Mouse (Mus musculus) MEL-GATA-1-ER (cell line): ENCODE results near the gene Sppl3.
"Not testable (repeated sequence)": the region's sequence is repeated elsewhere in the genome, so short reads cannot be mapped to it uniquely, and the experiment has no call there.

Source experiments
- DNase-seq: peaks from one replicate; pipeline ENCODE4 v3.0.0-alpha.2; 2012; ENCODE audit warnings: low read depth; ENCODE audit errors: extremely low read depth

Sppl3 gene

DNA sequence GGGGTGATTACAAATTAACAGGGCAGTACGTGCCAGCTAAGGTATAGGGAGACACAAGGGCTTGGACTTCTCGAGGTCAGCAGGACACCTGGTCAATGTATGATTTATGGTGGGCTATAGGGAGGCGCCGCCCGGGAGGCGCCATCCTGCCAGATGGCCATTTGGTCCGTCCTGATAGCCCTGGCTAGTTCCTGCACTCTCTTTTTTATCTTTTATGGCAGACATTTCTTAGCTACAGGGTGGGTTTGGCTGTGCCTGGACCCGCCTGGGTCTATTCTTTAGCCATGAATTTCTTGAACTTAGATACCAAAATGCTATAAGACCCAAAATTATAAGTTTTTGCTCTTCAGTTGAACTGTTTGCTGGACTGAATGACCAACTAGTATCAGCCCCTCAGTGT lies 62.4 kb downstream of the Sppl3 start:
- DNase-seq = not testable (repeated sequence)

DNA sequence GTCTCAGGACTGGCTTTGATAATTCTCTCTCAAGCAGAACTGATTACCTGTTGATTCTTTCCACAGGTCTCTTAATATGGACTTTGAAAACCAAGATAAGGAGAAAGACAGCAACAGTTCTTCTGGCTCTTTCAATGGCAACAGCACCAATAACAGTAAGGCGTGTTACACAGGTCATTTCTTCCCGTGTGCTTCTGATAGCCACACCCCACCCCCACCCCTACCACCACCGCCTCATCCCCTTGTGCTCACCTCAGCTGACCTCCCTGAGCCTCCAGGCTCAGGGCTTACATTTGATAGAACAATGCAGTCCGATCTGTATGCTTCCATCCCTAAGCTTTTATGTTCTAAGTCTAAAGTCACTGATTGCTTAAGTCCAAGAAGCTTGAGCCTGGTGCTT lies 63.8 kb downstream of the Sppl3 start:
- DNase-seq = no peak

DNA sequence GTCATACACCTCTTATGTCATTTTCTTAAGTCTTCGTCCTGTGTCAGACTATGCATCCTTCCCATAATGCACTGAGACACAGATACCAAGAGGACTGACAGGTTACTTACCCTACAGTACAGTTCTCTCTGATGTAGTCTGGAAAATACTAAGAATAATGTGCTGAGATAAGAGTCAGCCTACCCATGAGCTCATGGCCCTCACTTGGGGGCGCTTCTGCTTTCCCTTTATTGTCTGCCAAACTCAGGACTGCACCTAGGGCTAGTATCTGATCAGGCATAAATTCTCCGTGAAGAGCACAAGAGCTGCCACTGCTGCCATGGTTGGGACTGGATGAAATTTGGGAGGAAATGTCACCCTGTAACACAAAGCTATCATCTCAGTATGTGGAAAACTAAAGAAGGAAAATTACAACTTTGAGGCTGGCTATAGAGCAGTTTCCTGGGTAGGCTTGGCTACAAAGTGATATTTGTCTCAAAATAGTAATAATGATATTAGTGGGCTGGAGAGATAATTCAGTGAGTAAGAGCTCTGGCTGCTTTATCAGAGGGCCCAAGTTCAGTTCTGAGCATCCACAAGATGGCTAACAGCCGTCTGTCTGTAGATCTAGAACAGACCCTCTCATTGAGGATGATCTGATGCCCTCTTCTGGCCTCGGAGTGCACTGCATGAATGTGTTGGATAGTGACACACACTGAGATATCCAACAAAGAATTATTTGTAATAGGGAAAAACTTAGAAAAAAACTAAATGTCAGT lies 65.4 kb downstream of the Sppl3 start:
- DNase-seq = peak; percentile 69

DNA sequence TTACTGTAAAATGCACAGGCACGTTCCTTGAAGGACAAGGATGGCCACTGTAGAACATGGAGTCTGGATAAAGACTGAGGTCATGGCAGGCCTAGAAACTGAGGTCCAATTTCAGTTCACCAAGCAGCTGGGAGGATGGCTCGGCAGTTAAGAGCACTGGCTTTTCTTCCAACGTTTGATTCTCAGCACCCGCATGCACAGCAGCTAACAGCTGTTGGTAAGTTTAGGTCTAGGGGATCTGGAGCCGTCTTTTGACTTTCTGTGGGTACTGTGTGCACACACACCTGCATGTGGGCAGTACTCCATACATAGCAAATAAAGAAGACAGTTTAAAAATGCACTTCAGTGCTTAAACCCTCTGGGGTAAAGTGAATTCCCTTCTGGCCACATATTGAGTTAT lies 70.7 kb downstream of the Sppl3 start:
- no peak for DNase-seq

DNA sequence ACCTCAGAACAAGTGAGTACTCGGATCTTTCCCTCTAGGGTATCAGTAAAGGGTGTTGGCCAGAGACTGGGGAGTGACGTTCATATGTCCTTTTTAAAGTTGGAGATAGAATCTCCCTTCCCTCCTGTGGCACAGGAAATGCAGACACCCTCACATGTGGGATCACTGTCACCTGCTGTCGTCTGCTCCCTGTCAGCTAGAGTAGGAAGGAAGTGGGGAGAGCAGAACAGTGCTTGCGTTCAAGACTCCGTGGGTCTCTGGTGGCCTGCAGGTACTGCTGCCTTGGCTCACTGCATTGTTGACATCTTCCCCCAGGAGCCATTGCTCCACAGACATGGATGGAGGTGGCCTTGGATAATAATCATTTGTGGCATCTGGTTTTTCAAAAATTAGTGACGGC lies 72.6 kb downstream of the Sppl3 start:
- no peak for DNase-seq

DNA sequence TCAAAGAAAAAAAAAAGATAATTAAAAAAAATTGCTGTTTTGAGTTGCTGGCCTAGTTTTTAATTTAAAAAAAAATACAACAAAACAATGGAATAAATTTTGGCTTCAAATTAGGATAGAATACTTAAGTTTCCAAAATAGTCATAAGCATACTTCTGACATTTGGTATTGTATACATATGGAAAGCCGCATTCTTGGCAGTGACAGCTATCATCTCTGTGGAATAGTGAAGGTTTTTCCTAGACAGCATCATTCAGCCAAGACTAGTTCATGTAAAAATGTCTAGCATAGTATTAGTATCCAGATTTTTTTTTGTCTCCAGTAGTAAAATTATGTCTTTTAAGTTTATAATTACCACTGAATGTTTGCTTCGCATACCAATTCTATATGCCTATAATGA lies 74.7 kb downstream of the Sppl3 start:
- DNase-seq = no peak

DNA sequence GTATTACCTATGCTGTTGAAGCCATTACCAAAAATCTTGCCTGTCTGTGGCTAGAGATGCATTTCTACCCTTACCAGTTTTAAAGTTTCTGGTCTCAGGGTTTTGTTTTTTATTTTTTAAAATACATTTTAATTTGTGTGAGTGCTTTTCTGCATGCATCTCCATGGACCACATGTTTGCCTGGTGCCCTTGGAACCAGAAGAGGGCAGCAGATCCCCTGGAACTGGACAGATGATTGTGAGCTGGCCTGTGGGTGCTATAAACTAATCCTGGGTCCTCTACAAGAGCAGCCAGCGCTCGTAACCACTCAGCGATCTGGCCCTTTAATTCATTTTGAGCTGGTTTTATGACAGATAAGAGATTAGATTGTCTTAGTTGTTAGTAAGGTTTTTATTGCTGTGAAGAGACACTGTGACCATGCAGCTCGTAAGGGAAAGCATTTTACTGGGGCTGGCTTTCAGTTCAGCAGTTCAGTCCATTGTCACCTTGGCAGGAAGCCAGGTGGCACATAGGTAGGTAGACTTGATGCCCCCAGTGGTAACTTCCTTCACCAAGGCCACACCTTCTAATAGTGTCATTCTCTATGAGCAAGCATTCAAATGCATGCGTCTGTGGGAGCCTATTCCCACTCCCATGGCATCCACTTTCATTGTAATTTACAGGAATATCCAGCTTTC lies 78.8 kb downstream of the Sppl3 start:
- no peak for DNase-seq

DNA sequence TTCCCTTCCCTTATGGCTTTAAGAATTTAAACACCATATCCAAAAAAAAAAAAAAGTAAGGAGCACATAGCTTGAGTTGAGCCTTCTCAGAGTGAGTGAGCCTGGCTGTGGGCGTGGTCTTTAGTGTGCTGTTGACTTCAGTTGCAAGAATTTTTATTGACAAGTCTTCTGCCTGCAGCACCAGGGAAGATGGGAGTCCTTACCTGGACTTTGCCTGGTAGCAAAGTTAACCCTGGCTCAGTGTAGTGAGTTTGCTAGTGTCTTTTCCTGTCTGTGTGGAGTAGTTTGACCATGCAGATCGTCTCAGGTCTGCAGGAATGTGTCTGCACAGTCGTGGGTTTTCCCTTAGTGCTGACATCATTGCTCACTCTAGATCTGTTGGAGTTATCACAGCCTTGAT lies 80.1 kb downstream of the Sppl3 start:
- DNase-seq = no peak

DNA sequence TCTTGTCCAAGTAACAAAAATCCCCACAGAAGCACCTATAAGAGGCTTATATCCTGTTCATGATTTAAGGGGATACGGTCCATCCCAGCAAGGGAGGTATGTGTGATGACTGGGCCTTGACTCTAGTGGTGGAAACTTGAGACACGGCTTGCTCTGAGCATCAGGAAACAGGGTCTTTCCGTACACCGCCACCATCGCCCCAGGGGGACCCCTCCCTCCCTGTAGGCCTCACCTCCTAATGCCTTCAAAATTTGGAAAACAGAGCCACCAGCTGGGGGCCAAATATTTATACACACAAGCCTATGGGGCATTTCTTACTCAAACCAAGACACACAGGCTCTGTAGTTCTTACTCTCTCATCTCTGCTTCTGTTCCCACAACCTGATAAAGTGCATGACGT lies 80.8 kb downstream of the Sppl3 start:
- DNase-seq = no peak

DNA sequence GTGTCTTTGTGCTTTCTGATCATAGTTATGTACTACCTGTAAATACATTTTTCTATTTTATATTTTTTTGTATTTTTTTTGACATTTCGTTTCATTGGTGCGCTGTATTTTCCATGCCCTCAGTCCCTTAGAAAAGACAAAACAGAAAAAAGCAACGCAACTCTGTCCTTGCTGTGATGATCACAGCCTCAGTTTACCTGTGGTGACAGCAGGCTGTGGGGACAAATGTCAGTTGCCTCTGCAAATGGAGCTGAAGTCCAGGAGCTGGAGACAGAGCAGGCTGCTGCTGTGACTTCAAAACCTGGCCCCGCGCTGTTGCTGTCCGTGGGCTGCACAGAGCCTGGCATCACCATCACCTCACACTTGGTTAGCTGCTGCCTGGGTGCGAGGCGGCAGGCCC lies 87.3 kb downstream of the Sppl3 start, which contains the start of gene Gm10401:
Gm10401 (minus strand) TSS at position 101 of the 400 bp plus-strand sequence.
- no peak for DNase-seq

DNA sequence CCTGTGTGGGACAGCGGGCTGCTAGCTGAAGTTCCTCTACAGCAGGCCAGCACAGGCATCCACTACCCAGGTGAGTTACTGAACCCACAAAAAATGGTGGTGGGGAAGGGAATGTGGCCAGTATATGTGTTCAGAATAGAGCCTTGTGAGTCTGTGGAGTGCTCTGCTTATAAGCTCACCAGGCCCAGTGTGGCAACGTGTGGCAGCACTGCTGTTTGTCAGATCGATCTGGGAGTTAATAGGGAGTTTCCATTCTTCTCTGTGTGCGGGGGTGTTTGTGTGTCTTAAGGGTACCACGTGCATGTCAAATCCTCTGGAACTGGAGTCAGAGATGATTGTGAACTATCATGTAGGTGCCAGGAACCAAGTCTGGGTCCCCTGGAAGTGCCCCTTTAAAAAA lies 88.6 kb downstream of the Sppl3 start:
- DNase-seq = no peak

DNA sequence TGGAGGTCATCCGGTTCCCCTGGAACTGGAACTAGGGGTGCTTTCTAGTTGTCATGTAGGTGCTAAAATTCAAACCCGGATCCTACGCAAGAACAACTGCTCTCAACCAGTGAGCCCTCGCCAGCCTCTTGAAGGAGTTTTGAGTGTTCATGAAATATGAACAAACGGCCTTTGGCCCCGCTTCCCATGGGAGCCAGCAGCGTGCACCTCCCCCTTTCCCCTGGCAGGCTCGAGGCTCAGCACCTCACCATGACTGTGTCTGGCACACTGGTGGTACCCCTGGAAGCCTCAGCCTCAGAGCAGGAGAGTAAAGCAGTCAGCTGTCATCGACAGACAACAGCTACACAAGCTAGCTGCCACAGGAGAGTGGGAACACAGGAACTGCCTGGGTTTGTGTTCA lies 89.1 kb downstream of the Sppl3 start:
- no peak for DNase-seq

DNA sequence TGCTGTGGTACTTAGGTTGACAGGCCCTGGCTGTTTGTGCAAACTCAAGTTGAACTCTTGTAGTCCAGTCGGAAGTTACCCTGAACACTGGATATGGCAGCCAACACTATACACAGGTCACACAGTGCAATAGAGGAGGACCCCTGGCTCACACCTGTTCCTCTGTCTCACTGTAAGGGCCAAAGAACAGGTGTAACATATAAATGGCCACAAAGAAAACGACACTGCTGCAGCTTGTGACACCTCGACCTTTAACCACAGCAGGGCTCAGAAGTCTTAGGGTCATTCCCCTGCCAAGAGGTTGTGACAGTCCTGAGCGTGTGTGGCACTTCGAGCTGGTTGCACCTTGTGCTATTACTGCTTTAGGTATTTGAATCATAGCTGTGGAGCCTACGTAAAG lies 89.5 kb downstream of the Sppl3 start:
- no peak for DNase-seq

DNA sequence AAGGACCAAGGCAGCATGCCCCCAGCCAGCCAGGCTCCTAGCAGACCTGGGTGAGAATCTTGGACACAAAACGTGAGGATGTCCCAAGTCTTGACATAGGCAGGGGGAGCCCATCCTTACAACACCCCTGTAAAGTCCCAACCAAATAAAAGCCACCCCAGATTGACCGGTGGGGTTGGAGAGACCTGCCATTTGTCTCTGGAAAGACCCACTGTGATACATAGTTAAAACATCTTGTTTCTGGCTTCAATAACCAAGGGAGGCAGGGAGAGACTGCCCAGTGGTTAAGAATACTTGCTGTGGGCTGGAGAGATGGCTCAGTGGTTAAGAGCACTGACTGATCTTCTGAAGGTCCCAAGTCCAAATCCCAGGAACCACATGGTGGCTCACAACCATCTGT lies 91.3 kb downstream of the Sppl3 start:
- DNase-seq = no peak

DNA sequence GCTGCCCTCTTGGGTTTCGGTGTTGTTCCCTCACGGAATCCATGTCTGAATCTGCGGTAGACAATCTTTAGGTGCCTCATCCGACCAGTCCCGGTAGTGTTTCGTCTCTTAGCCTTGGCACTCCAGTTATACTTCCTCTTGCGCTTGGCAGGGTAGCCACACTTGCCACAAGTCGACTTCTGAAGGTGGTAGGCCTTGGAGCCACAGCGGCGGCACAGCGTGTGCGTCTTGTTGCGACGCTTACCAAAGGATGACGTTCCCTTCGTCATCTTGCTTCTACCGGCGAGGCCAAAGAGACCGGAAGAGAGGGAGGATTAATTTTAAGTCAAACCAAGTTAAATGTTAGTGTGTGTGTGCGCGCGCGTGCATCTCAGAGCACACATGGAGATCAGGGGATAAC lies 92.3 kb downstream of the Sppl3 start:
- not testable (repeated sequence) for DNase-seq

DNA sequence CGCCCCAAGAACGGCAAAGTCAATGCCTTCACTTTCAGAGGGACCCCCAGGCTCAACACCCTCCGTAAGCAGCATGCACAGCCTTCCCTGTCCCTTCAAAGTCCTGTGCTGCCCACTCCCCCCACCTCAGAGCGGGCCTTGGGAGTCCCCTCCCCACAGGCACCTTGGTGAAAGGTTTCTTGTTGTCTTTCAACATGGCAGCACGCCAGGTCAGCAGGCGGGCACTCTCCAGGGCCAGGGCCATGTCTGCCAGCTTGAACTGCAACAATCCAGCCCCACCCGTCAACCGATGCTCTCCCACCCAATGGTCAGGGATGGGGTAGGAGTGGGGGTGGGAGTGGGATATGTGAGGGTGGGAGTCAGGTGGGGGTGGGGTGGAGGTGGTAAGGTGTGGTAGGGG lies 100.2 kb downstream of the Sppl3 start:
- DNase-seq = no peak

DNA sequence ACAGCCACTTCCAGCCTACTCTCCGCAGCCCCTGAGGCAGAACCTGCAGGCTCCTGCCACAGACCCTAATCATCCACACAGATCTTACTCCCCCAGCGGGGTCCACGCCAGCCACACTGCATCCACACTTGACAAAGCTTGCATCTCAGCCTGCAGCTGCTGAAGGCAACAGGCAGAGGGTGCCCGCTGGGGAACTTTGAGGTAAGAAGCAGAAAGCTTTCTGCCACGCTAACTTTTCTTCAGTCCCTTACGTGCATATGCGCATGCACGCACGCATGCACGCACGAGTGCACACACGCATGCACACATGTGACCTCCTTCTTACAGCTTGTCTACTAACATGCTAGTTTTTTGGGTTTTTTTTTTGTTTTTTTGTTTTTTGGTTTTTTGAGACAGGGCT lies 102.3 kb downstream of the Sppl3 start:
- no peak for DNase-seq

DNA sequence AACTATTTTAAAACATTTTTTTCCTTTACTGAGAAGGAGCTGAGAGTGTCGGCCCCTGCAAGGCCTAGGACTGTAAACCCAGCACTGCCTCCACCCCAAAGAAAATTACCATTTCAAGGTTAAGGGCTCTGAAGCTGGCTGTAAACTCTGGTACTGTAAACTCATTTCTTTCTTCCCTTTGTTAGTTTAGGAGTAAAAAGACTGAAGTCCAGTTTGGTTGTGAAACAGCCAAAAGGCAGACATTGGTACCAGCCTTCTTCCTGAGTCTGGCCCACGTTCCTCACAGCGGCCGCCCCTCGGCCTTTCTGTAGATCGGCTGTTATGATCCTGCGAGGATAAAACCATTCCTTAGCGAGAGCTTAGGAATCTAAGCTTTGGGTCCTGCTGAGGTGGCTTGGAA lies 103.6 kb downstream of the Sppl3 start:
- DNase-seq = no peak

DNA sequence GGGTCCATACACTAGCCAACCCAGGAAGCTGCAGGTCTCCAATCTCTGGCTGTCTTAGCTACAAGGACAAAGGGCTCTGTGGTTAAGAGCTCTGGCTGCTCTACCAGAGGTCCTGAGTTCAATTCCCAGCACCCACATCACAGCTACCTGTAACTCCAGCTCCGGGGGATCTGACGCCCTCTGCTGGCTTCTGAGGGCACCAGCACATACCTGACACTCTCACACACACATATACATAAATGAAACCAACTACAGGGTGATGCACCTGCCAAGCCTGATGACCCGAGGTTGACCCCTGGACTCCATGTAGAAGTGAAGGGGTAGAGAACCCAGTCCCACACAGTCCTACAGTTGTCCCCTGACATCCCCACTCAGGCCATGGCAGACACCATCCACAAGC lies 105.5 kb downstream of the Sppl3 start:
- DNase-seq = no peak

DNA sequence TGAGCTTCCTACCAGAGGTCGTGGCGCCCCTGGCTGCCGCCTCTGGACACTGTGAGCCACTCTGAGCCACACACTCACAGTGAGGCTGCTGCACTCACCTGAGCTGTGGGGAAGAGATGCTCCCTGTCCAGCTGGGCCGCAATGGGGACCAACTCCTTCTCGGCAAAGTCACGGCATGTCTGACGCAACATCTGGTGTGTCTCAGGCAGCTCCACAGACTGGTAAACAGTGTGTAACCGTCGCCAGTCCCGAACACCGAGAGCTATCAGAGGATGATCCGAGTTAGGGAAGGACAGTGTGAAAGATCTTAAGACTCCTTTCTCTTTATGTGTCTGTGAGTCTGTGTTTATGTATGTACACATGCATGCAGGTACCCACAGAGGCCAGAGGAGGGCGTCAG lies 106.5 kb downstream of the Sppl3 start:
- DNase-seq = no peak

DNA sequence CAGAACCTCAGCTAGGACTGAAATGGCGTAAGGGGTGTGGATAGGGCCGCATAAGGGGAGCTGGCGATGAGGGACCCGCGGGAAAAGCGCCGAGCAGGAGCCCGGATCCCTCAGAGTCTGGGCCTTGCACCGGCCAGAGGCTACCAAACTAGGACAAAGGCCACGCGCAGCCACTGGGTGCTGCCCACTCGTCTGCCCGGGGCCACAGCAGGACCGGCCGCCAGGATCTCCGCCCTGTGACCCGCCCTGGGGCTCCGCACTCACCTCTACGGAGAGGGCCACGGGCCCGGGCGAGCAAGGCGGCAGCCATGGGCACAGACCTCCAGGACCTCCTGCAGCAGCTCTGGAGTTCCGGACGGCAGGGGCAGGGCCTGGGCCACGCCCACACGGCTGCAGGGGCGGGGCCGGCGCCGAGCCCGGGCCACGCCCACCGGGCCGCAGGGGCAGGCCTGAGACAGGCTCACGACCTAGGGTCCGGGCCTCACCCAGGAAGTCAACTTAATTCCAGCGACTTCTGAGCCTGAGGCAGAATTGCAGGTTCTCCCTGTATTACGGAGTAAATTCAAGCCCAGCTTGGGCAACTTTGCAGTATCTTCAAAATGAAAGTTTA lies 108.1 kb downstream of the Sppl3 start, which contains the start of gene Acads:
Acads (minus strand) TSS at position 386 of the 610 bp plus-strand sequence.
- DNase-seq = peak; percentile 56

DNA sequence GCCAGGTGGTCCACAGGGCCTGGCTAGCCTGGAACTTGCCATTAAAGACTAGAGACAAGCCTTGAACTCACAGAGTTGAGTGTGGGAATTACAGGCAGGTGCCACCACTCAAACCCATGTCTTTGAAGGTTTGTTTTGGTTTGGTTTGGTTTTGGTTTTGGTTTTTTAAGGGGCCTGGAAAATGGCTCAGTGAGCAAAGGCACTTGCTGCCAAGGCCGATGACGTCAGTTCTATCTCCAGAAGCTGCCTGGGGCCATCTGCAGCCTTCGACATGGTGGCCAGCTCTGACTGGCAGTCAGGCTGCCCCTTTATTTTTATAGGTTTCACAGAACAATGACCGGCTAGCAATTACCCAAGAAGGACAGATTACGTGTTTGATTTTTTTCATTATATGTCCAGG lies 110.0 kb downstream of the Sppl3 start:
- no peak for DNase-seq

DNA sequence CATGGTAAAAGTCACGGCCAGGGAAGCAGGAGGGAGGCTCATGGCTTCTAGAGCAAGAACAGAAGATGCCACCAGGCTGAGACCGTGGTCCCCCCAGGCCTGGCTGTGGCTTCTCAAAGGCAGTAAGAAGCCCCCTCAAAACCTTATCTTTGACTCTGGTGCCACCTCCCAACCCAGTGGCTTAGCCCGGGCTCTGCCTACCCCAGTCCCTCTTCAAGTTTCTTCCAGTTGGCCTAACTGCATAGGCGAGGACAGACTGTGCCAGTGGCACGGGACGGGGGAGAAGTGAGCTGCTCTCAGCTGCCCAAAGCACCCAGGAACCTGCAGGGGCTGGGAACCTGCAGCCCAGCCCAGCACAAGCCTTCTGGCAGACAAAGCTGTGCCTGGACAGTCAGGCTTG lies 113.8 kb downstream of the Sppl3 start:
- DNase-seq = no peak
